Mouse (Mus musculus) lung, embryonic 14.5 days (tissue): ENCODE measurements at regions not wholly inside any gene's neighbourhood (a gene's known extent, or its start where the extent isn't known, plus 50 kb on each side); places are given as distances from the start of the nearest gene placed in this dataset.
A peak's percentile ranks its signal among the peaks of the same experiment; 100 is the strongest.

Source experiments
- ATAC-seq: fragments of 200-750 bp; cut with Nextera tagmentation; 2 replicates; pipeline ENCODE4 v1.8.0; 2017; ENCODE audit warnings: mild to moderate bottlenecking, moderate TSS enrichment, moderate library complexity; ENCODE audit not compliant: insufficient read depth
- DNase-seq: peaks from one replicate; pipeline ENCODE4 v3.0.0-alpha.2; 2015
- H3K27ac ChIP-seq: fragments of 300-500 bp; sonication (generic); 2 replicates; pipeline ENCODE4 v1.5.1; 2014; ENCODE audit warnings: low read depth, mild to moderate bottlenecking, moderate library complexity
- H3K27me3 ChIP-seq: fragments of 300-500 bp; sonication (generic); 2 replicates; pipeline ENCODE4 v1.6.1; 2014; ENCODE audit warnings: low read length, control low read depth; ENCODE audit not compliant: insufficient read depth
- H3K36me3 ChIP-seq: fragments of 300-500 bp; sonication (generic); 2 replicates; pipeline ENCODE4 v1.6.1; 2014; ENCODE audit warnings: control low read depth; ENCODE audit not compliant: insufficient read depth
- H3K4me1 ChIP-seq: fragments of 300-500 bp; sonication (generic); 2 replicates; pipeline ENCODE4 v1.6.1; 2014; ENCODE audit warnings: antibody characterized with exemption, control low read depth; ENCODE audit not compliant: insufficient read depth
- H3K4me2 ChIP-seq: fragments of 300-500 bp; sonication (generic); 2 replicates; pipeline ENCODE4 v1.6.1; 2014; ENCODE audit warnings: mild to moderate bottlenecking
- H3K4me3 ChIP-seq: fragments of 300-500 bp; sonication (generic); 2 replicates; pipeline ENCODE4 v1.5.1; 2014; ENCODE audit warnings: low read depth, low read length
- H3K9ac ChIP-seq: fragments of 300-500 bp; sonication (generic); 2 replicates; pipeline ENCODE4 v1.6.1; 2014
- H3K9me3 ChIP-seq: fragments of 300-500 bp; sonication (generic); 2 replicates; pipeline ENCODE4 v1.6.1; 2016; ENCODE audit warnings: low read depth, low read length, control low read depth
- CTCF ChIP-seq: IDR thresholded peaks from 2 replicates; pipeline ENCODE4 v1.5.1; 2016; ENCODE audit warnings: antibody characterized with exemption, low read depth
- WGBS: fragments of 180-500 bp; shearing (Covaris S2); extraction: QIAGEN DNeasy Blood & Tissue Kit; methylation state at CpG from one replicate; pipeline ENCODE4 v1.1.7; 2014; 5-methylcytosine and 5-hydroxymethylcytosine counted together

- no peak overlapping the region for H3K4me3 ChIP-seq
- H3K4me1 ChIP-seq, result no peaks in the 10 kb centered on the region
- no peaks in the 10 kb centered on the region for H3K27me3 ChIP-seq
- TF ChIP-seq CTCF, result no peak
- DNase-seq (no peak), ATAC-seq (no peak)
- 76% methylated on average over 1 of the region's 1 CpGs for whole genome bisulfite sequencing
- H3K9ac ChIP-seq, result no peak overlapping the region
- no peak overlapping the region for H3K27ac ChIP-seq
- H3K9me3 ChIP-seq, result no peaks in the 10 kb centered on the region
- H3K4me2 ChIP-seq, result no peak overlapping the region
- H3K36me3 ChIP-seq, result no peaks in the 10 kb centered on the region
Observed at GRCm38 (mm10) chr3:124986930-124987329, 406.0 kb upstream of the 1700003H04Rik start.

- TF ChIP-seq CTCF, result no peak
- Histone ChIP-seq H3K9ac (no peak overlapping the region), H3K4me3 (no peak overlapping the region), H3K27me3 (no peaks in the 10 kb centered on the region), H3K27ac (no peak overlapping the region), H3K36me3 (no peaks in the 10 kb centered on the region), H3K4me1 (no peaks in the 10 kb centered on the region), H3K4me2 (no peak overlapping the region), H3K9me3 (no peaks in the 10 kb centered on the region)
- no peak for ATAC-seq
- DNase-seq, result no peak
- WGBS, result 76% methylated on average over 3 of the region's 3 CpGs
Observed at GRCm38 (mm10) chr3:124986515-124986914, 405.6 kb upstream of the 1700003H04Rik start.

- DNase-seq (no peak), ATAC-seq (no peak)
- WGBS, result 75% methylated on average over 5 of the region's 5 CpGs
- Histone ChIP-seq H3K4me3 (no peak overlapping the region), H3K4me1 (no peaks in the 10 kb centered on the region), H3K27ac (no peak overlapping the region), H3K4me2 (no peak overlapping the region), H3K9me3 (no peaks in the 10 kb centered on the region), H3K36me3 (no peaks in the 10 kb centered on the region), H3K27me3 (no peaks in the 10 kb centered on the region), H3K9ac (no peak overlapping the region)
- no peak for TF ChIP-seq CTCF
Observed at GRCm38 (mm10) chr3:124985428-124985827, 404.5 kb upstream of the 1700003H04Rik start.

- Histone ChIP-seq H3K27ac (no peak overlapping the region), H3K9me3 (no peaks in the 10 kb centered on the region), H3K4me2 (no peak overlapping the region), H3K4me3 (no peak overlapping the region), H3K27me3 (no peaks in the 10 kb centered on the region), H3K36me3 (no peaks in the 10 kb centered on the region), H3K9ac (no peak overlapping the region), H3K4me1 (no peaks in the 10 kb centered on the region)
- 71% methylated on average over 2 of the region's 2 CpGs for WGBS
- DNase-seq (no peak), ATAC-seq (no peak)
- no peak for TF ChIP-seq CTCF
Observed at GRCm38 (mm10) chr3:124935147-124935849, 354.4 kb upstream of the 1700003H04Rik start.

GRCm38 (mm10) chr3:124932655-124933054 is 351.8 kb upstream of the 1700003H04Rik start:
- TF ChIP-seq CTCF, result no peak
- ATAC-seq, result no peak
- H3K27me3 ChIP-seq, result no peaks in the 10 kb centered on the region
- no peak overlapping the region for H3K27ac ChIP-seq
- no peak for DNase-seq
- no peak overlapping the region for H3K9ac ChIP-seq
- no peaks in the 10 kb centered on the region for H3K9me3 ChIP-seq
- no peak overlapping the region for H3K4me2 ChIP-seq
- H3K4me3 ChIP-seq, result no peak overlapping the region
- no peaks in the 10 kb centered on the region for H3K36me3 ChIP-seq
- H3K4me1 ChIP-seq, result no peaks in the 10 kb centered on the region
- 58% methylated on average over 1 of the region's 1 CpGs for whole genome bisulfite sequencing

GRCm38 (mm10) chr3:124930773-124931607 is 350.1 kb upstream of the 1700003H04Rik start:
- Histone ChIP-seq H3K27me3 (no peaks in the 10 kb centered on the region), H3K27ac (no peak overlapping the region), H3K36me3 (no peaks in the 10 kb centered on the region), H3K4me1 (no peaks in the 10 kb centered on the region), H3K9ac (no peak overlapping the region), H3K4me2 (peak overlapping the region; percentile 43; the same call in 1 of the 2 replicates), H3K9me3 (no peaks in the 10 kb centered on the region), H3K4me3 (no peak overlapping the region)
- 41% methylated on average over 15 of the region's 15 CpGs for WGBS
- ATAC-seq (no peak), DNase-seq (peak; percentile 2)
- no peak for TF ChIP-seq CTCF

- no peak overlapping the region for H3K27ac ChIP-seq
- no peak overlapping the region for H3K9ac ChIP-seq
Observed at GRCm38 (mm10) chr3:124908925-124909324, 328.0 kb upstream of the 1700003H04Rik start.

More at GRCm38 (mm10) chr3:124908925-124909324, 328.0 kb upstream of the 1700003H04Rik start:
- ATAC-seq, result no peak
- no peaks in the 10 kb centered on the region for H3K9me3 ChIP-seq
- no peaks in the 10 kb centered on the region for H3K4me1 ChIP-seq
- no peak overlapping the region for H3K4me3 ChIP-seq
- no peak for TF ChIP-seq CTCF
- H3K27me3 ChIP-seq, result no peaks in the 10 kb centered on the region
- H3K36me3 ChIP-seq, result no peaks in the 10 kb centered on the region
- DNase-seq, result no peak
- 76% methylated on average over 4 of the region's 4 CpGs for WGBS
- H3K4me2 ChIP-seq, result no peak overlapping the region
